Mouse (Mus musculus): ENCODE measurements around the gene Cbx7.

The Cbx7 gene

DNA sequence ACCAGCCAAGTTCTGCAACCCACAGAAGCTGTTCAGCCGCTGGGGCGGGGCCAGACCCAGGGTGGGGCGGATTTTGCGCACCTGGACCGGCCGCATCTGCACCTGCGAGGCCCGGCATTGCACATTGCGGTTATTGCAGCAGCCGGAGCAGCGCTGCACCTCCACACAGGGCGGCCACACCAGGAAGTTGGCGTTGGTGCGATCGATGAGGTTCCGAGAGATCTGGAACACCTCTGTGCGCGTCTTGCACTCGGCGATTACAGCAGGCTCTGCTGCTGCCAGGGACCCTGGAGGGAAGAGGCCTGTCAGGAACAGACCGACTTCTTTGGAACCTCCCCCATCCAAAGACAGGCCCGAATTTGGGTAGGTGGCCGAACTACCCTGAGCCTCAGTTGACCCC, 30.7 kb upstream of the Cbx7 start:
- no peak for DNase-seq (ENCODE audit: low spot score in 2 of 2)

DNA sequence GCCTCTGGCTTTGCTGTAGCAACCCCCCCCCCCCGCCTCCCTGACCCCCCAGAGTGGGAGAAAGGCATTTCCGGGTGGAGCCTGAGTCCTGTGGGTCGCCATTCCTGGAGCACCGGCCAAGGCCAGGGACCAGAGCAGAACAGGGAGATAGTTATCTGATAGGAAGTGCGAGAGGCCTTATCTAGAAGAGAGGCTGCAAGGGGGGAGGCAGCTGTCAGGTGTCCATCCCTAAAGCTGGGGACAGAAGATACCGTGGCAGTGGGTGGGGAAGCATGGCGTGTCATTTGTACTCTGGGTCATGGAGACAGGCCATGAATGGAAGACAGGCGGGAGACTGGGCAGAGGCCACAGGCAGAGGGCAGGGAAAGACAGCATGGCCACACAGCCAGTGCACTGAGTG, 29.8 kb upstream of the Cbx7 start:
- no peak for DNase-seq (ENCODE audit: low spot score in 2 of 2)

DNA sequence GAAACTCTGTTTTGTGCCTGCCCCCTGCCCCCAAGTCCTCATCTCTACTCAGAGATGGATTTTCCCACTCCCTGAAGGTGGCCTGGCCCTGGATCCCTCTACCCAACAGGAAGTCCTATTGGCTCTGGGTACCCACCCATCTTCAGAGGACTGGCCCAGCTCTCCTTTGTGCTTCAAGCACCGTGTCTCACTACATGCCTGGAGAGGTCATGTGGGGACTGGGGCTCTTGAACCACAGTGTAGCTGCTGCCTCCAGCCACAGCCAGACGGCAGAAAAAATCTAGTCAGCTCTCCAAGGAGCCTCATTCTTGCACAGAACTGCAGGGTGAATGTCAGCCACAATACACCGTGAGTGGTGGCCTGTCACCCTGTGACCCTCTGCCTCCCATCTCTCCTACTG, 27.1 kb upstream of the Cbx7 start:
- DNase-seq (ENCODE audit: low spot score in 2 of 2), result no peak

DNA sequence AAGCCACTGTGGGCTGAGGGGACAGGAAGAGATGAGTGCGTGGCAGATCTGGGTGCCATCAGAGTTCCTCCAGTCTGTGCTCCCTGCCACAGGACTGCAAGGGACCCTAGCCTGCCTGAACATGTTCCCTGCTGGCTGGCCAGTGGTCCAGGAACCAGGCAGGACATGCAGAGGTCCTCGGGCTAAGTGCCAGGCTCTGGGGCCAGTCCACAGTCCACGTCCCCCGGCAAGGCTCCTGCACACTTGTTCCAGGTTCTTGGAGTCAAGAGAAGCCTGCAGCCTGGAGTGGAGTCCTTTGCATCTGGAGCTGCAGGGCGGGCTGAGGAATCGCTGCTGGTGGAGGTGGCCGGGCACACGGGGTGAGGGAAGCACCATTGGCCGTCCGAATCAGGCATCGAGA, 25.9 kb upstream of the Cbx7 start:
- no peak for DNase-seq (ENCODE audit: low spot score in 2 of 2)

DNA sequence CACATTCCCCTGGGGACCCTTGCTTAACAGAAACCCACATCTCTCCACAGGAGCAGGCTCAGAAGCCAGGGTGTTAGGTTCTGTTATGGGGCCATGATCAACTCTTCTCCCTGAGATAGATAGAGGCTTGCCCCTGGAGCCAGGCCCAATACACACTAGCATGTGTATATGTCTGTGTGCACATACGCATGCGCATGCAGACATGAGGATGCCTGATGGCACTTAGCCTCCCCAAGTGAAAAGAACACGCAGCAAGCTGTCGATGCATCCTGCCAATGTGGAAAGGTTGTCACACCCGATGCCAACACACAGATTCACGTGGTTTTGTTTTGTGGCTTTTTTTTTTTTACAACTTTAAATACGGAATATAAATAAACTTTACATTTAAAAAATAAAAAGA, 24.6 kb upstream of the Cbx7 start:
- no peak for DNase-seq (ENCODE audit: low spot score in 2 of 2)

DNA sequence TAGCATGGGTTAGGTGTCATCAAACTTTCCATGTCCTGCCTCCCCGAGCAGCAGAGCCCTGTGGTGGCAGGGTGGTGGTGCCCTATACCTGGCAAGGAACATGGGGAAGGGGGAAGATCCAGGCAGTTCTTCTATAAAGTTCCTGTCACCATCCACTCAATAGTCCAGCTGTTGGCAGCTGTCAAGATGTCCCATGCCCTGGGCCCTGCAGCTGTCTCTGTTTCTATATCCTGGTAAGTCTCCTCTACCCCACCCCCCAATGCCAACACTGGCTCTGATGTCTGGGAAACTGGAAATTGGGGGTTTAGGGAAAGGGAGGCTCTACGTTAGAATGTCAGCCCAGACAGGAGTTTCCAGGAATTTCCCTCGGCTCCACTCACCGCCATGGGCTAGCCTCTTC, 23.6 kb upstream of the Cbx7 start:
- DNase-seq (ENCODE audit: low spot score in 2 of 2), result no peak

DNA sequence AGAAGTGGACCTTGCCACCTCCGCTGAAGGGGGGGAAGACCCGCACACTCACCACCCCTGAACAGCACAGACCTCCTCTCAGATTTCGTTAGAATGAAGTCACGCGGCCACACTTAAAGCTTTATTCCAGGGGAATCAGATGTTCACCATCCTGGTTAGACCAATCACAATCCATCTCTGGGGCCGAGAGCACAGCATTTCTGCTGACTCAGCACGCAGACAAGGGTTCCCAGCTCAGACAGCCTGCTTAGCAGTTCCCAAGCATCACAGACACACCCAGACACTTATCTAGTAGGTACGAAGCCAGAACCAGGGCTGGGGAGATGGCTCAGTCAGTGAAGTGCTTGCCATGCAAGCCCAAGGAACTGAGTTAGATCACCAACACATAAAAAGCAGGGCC, 15.3 kb upstream of the Cbx7 start:
- no peak for DNase-seq (ENCODE audit: low spot score in 2 of 2)

DNA sequence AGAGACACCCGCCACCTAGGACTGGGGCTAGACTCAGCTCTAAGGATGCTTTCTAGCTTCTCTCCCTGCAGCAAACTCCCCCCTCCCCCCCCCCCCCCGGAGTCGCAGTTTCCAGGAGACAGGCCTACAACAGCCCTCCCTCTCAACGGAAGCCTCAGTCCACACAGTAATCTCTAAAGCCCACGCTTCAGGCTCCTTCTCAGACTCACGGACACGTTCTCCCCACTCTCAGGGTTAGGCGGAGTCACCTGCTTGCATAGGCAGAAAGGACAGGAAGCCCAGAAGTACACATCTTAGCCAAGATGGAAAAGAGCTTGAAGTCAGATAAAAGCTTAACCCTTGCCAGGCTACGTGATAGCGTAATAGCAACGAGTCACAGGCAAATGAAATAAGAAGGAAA, 14.6 kb upstream of the Cbx7 start:
- no peak for DNase-seq (ENCODE audit: low spot score in 2 of 2)

DNA sequence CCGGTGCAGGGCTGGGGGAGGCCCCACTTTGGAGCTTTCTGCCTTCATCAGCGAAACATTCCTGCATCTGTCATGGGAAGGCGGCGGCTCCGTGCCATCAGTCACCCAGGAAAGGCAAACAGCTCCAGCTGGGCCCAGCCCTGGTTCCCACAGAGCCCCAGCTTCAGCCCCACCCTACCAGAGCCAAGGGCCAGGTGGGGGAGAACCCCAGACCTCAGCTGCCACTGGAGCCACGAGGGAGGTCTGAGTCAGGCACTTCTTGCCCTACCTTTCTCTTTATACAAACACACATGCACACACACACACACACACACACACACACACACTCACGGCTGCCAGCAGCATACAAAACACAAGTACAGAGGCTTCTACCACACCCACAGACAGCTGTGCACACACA, 13.2 kb upstream of the Cbx7 start:
- DNase-seq (ENCODE audit: low spot score in 2 of 2), result peak in 1 of 2 experiments; percentile 23

DNA sequence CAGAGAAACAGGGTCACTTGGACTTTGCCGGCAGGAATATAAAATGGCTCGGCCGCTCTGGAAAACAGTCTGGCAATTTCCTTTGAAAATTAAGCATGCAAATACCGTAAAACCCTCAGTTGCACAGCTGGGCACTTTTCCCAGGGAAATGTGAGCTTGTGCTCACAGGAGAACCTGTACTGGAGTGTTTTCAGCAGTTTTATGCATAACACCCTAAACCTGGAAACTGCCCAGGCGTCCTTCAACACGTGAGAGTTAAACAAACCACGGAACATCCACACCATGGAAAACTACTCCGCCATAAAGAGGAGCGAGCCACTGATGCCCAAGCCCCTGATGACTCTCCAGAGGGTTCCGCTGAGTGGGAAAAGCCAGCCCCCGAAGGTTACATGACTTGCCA, 9.8 kb upstream of the Cbx7 start:
- no peak for DNase-seq (ENCODE audit: low spot score in 2 of 2)

DNA sequence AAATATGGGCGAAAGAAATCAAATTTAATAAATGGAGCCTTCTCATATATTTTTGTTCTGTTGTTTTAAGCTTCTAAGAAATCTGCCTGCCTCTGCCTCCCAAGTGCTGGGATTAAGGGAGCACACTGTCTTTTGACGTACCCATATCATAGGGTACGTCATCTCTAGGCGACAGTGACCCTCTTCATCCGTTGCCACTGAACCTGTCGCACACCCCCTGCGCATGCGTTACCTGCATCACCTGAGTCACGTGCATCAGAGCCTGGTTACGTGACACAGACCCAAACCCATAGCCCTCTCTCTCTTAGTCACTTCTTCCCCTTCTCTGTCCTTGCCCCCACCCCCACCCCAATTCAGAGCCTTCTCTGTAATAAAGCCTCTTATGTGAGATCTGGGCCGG, 1.3 kb upstream of the Cbx7 start:
- DNase-seq (ENCODE audit: low spot score in 2 of 2), result no peak

DNA sequence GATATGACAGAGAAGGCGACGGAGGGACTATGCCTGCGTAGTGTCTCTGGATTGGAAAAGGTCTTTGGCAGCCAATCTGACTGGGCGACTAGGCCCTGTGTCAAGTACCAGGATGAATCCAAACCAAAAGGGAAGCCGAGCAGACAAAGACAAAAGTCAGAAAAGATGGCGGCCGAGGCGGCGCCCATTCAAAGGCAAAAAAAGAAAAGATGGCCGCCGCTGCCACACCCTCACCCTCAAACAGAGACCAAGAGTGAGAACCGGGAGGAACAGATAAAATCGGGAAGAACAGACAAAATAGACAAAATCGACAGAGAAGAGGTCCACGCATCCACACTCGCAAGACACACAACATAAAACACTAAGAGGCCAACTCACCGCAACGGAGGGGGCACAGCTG, 428 bp downstream of the Cbx7 start:
- no peak for DNase-seq (ENCODE audit: low spot score in 2 of 2)

DNA sequence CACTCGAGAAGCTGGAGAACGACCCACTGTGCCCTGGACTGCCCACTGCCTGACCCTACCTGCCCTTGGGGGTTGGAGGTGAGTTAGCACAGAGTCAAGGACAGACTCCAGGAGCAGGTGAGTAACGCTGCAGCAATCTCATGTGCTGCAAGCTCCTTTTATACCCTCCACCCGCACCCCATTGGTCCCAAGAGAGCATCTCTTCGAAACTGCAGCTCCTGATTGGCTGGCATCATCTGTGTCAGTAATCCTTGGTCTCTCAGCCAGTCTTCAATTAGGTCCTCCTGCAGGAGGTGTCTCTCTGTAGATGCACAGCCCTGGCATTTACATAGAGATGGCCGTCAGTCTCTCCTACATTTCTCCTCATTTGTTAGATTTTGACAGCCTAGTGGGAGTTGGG, 3.6 kb downstream of the Cbx7 start:
- no peak for DNase-seq (ENCODE audit: low spot score in 2 of 2)

DNA sequence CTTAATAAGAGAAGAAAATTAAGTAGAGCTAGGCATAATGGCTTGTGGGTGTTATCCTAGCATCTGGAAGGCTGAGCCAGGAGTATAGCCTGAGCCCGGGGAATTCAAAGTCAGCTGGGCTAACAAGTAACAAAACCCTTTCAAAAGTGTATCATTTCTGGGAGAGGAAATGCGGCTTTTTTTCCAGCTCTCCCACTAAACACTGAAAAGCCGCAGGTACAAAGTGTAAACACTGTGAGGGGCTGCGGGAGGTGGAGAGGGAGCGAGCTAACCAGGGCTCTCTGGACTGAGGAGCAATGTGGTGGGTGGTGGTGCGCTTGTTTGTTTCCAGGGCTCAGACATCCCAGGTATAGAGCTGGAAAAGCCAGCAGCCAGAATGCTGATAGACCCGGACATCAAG, 6.5 kb downstream of the Cbx7 start:
- no peak for DNase-seq (ENCODE audit: low spot score in 2 of 2)

DNA sequence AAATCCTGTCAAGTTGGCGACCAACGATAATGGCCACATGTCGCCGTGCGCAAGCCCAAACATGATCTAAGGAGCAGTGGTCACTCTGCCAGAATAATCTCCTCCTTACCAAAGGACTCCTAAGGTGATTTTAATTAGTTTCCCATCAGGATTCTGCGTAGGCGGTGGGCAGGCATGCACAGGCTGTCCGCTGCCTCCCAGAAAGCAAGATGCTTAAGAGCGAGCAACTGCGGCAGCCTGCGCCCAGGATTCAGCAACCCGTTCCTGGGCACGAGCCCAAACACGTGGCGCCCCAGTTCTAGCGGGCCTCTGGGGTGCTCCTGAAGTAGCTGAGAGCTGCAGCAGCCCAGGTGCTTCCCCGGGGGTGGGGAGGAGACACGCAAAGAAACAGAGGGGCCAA, 8.3 kb downstream of the Cbx7 start:
- DNase-seq (ENCODE audit: low spot score in 2 of 2), result no peak

DNA sequence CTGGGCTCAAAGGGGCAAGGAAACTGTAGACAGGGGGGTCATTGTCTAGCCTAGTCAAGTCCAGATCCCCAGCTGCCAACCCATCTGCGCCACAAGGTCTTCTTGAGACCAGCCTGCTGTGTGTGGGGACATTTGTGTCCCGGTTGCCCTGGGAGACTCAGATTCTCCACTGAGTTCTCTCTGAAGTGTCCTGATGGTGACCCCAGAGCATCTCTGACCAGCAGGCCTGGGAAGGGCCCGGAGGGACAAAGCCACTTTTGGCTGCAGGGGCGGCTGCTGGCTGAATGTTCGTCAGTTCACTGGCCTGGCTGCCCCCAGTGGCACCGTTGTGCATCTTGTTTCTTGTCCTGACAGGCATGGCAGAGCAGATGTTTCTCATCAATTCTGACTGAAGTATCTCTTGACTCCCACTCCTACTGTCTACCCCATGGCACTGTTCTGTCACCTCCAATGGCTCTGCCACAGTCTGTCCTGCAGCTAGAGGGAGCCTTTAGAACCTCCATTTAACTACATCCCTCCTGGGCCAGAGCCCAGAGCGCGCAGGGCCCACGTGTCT, 9.5 kb downstream of the Cbx7 start:
- DNase-seq (ENCODE audit: low spot score in 2 of 2), result no peak

DNA sequence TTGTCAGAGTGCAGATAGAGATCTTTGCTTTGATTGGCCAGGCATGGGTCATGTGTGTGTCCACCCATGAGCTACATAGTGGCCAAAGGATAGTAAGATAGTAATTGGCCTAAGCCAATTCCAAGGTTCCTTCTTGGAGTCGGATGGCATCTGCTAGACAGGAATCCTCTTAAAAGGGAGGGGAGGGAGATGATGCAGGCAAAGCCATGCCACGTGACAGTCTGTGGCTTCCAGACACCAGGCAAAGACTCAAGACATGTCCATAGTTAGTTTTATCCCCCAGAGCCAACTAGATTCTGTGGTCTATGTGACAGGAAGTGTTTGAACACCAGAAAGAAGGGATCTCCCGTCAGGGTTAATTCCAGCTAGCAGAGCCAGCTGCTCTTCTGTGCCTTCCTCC, 12.5 kb downstream of the Cbx7 start:
- DNase-seq (ENCODE audit: low spot score in 2 of 2), result no peak

DNA sequence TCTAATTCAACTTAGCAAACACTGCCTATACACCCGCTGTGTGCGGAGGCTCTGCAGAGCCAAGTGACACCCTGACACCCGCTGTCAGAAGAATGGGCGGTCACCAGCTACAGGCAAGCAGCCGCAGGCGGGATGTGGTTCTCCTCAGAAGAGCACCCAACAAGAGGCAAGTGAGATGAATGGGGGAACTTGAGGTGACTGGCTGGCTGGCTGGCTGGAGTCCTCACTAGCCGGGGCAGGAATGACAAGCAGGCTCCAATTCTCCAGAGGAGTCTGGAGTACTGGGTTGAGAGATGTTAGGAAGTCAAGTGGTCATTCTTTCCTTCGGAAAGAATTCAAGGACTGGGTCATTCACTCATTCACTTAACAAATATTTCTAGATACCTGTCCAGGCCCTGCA, 14.4 kb downstream of the Cbx7 start:
- DNase-seq (ENCODE audit: low spot score in 2 of 2), result no peak

DNA sequence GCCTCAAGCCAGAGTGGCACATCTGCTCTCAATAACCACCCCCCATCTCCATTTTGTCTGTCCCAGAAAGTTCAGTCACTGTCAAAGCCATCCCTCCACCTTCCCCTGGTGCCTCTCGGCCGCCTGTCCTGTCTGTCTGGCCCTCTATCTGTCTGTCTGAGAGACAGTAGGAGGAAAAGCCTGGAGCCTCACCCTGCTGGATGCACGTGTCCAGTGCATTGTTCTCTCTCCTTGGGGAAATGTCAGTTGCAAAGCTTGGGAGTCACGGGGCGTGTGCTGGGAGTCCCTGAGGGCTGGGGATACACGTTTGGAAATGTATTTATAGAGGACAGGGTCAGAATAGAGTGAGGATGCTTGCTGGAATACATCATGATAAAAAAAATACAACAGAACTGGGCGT, 17.4 kb downstream of the Cbx7 start:
- no peak for DNase-seq (ENCODE audit: low spot score in 2 of 2)

DNA sequence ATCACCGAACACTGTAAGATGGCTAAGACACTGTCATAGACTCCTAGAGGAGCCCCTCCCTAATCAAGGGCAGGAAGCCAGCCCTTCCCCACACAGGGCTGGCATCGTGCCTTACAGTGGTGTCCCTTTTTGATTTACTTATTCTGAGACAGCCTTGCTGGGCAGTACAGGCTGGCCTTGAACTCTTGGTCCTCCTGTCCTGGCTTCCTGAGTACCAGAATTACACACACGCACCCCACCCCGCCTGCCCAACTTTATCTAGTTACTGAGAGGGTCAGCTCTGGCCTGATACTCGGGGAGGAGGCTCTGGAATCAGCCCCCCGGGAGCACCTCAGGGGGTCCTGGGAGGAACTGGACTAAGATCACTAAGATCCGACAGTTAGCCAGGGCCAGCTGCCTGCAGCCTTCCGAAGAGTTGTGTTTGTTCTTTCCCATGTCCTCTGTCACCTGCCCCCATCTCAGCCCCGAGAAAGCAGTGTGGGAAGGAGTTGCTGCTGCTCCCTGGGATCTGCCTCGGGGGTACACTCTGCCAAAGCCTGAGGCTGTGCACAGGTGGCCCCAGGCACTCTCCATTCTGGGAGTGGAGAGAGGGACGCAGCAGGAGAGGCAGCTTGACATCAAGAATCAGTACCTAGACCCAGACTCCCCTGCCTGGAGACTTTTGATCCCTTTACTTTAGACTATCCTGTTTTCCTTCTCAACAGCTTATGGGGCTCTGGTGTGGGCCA, 18.3 kb downstream of the Cbx7 start:
- DNase-seq (ENCODE audit: low spot score in 2 of 2), result no peak

DNA sequence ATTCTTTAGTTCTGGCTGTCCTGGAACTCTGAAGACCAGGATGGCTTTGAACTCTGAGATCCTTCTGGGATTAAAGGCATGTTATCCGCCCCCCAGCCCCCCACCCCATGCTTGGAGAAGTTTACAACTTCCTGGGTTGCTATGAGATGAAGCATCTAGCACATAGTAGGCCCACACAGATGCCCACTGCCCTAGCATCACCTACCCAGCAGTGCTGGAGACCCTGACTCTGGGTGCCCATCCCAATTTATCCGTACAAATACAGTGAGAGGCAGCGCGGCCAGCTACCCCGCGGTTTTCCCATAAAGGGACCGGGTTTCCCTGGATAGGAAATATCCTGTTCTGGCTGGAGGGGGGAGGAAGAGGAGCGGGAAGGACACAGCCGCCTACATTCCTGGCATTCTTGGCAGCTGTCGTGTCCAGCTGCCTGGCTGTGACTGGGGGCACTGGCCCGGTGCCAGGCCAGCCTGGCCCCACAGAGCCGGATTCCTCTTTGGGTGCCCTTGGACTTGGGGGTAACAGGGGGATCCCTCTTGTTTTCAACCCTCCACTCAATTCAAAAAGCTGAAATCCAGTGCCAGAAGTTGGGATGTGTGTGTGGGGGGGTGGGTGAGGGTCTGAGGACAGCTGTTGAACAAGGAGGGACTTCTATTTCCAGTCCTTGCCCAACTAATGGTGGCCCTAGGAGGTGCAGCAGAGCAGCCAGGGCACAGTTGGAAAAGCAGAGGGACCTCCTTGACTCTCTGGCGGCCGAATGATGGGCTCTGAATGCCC, 19.0 kb downstream of the Cbx7 start:
- DNase-seq (ENCODE audit: low spot score in 2 of 2), result no peak

DNA sequence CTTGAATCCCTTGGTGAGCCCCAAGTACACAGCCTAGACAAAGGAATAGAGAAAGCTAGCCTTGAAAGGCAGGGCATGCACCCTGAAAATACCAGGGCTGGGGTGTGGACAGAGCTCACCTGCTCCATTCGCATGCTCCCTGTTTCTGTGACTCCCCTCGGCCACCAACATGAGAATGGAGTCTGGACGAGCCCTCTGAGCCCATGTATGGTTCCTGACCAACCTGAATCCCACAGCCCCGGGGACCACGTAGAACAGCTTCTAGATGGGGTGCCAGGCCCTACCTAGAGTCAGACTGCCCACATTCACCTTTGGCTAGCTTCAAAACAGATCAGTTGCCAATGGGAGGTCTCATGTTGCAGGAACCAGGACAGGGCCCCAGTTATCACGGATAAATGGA, 19.7 kb downstream of the Cbx7 start:
- DNase-seq (ENCODE audit: low spot score in 2 of 2), result no peak

DNA sequence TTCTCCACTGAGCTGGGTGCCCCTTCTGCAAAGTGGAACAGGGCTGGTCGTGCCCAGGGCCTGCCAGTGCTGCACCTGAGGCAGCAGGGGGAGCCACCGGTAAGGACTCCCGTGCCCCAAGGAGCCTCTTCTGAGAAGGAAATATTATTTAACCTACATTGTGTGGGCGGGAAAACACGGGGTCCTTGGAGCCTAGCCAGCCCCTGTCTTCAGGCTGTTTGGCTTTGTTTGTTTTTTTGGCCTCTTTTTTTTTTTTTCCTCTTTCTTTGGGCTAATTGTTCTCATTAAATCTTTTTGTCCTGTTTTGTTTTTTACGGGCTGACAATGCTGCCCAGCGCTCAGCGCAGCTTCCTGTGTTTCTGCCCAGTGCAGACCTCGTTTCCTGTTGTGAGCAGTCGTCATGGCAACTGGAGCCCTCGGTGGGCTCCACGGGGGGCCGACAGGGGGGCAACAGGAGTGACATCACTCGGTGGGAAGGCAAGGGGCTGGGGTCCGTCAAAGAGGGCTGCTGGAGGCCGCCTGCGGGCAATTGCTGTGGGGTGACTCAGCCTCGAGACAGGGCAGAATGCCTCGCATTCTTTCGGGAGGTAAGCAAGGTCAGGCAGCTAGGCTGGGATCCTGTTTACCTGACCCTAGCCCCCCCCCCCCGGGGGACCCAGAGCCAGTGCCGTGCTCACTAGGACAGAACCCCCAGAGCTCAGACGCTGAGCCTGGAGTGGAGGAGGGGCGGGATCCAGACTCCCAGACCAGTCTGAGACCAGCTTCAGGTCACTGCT, 20.5 kb downstream of the Cbx7 start:
- DNase-seq (ENCODE audit: low spot score in 2 of 2), result peak; percentile 46 to 61

Data from urinary bladder, postnatal 36 days (tissue).